Mouse (Mus musculus) spleen, postnatal 14 days (tissue): Measurements from ENCODE around the gene Pex26.

Experiments used
- DNase-seq, 2 experiments: peaks; one replicate each; pipeline ENCODE4 v3.0.0; 2021 to 2022; ENCODE audit warnings: low spot score in 2 of 2

Pex26 gene

DNA sequence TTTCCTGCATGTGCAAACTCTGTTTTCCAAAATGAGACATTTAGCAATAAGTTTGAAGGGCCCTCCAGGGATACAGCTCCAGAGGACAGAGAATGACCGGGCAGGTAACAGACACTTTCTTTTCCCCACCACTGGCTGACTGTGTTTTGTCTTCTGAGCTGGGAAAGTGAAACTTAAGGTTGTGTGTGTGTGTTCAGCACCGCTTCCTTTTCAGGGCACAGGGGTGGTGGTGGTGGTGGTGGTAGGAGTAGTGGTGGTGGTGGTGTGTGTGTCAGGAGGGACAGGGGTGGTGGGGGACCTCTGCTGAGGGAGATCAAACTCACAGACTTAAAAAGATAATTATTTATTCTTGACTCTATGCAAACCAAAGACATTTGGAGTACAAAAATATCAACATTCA, 58.3 kb downstream of the Pex26 start:
- no peak for DNase-seq

DNA sequence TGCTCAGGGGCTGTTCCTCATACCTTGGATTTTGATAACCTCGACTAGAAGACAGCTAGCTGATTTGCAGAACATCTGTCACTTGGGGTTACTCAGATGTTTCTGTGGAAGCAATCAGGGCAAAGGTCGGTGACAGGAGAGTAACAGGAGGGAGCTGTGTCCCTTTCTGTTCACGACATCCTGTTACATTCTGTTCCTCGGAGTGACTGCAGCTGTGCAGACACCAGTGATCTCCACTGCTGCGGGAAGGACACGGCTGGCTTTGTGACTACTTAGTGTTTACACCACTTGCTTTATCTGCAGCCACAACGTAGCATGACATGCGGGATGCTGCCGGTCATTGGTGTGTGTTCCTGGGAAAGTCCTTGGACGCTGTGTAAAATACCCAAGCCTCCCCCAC, 59.7 kb downstream of the Pex26 start:
- DNase-seq, result no peak

DNA sequence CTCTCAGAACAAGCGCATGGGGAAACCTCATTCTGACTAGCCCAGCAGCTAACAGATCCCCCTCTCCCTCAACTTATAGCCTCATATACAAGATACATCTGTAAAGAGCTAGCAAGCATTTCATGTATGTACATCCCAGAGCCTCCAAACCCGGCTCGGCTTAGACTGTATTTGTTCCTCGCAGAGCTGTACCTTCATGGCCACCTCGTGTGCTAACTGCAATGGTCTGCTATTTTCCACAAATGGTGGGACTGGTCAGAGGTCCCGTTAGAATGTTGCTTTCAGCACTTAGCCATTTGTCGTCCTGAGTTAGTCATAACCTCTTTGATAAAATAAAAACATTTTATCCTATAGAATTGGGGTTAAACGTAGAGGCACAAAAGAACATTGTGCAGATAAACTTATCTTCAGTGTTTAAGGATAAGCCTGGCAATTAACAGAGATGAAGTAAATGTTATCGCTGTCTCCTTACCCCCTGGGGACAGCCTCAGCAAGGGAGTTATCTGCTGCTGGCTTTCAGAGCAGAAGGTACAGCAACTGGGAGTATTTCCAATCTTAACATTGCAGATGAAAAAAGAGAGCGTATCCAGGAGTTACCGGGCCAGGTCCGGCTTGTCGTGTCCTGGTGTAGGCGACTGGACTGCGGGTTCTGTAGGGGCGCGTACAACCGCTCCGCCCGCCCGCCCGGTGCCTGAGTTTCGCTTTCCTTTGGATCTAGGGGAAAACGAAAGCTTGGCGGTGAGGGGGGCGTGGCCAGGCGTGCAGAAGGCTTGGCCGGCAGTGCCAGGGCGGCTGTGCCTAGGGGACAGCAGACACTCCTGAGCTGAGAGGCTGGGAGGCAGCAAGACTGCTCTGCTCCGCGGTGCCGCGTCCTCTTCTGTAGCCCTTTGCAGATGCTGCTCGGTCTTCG, 61.9 kb downstream of the Pex26 start, which contains the start of gene Usp18:
TSS of gene Usp18 (plus strand) at position 780 of the 910 bp plus-strand sequence.
- DNase-seq, result peak; percentile 80

DNA sequence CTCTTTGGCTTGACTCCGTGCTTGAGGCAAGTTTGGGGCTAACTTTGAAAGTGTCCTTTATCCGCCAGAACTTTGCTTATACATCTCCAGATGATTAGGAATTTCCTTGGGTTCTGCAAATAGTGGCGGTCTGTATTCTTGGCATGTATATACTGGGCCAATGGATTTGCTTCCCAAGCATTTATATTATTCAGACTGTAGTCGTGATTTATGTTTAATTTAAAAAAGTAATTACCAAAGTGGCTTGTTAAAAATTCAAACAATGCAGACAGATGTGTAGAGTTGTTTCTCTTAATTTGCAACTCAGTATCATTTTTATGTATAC, 62.5 kb downstream of the Pex26 start:
- DNase-seq, result no peak
